Mouse (Mus musculus): ENCODE results near the gene Gm38431. TPM values are rescaled to one million over a fixed set of nuclear protein-coding genes. Genes with fewer than 3 reads are reported as not detected.

The Gm38431 gene
- polyA plus RNA-seq, 1 experiment from 2014 or later, result 0.42 TPM

GRCm38 (mm10) chr9:21029291-21030054 lies 62.3 kb downstream of the Gm38431 start, which contains the start of gene Icam4:
Gene Icam4 (plus strand): TSS chr9:21029373.
- H3K36me3 ChIP-seq (ENCODE audit: control insufficient read depth, insufficient read depth), result peaks cover 8% of the 10 kb centered on the region; the same call in 1 of the 2 replicates
- H3K9ac ChIP-seq (ENCODE audit: low read depth, low read length), result 0 out of 2 replicates have a peak within 1 kb of the TSS, but pooled peaks have one; percentile 22
- H3K9me3 ChIP-seq (ENCODE audit: control insufficient read depth), result no peaks in the 10 kb centered on the region
- H3K4me2 ChIP-seq (replicated peaks; ENCODE audit: low read depth), result peak within 1 kb of the TSS; percentile 95
- H3K27me3 ChIP-seq (replicated peaks; ENCODE audit: control insufficient read depth, insufficient read depth, low read length), result peaks cover 26% of the 10 kb centered on the region
- H3K4me1 ChIP-seq (replicated peaks; ENCODE audit: control insufficient read depth, insufficient read depth, low read length), result peaks cover 19% of the 10 kb centered on the region
- peak; percentile 28; the same call in 1 of the 2 replicates for ATAC-seq
- no peak within 1 kb of the TSS for H3K27ac ChIP-seq (ENCODE audit: low read depth, low read length)
- peak within 1 kb of the TSS; percentile 53 for H3K4me3 ChIP-seq (ENCODE audit: low read depth, low read length)
- peak; percentile 96 for TF ChIP-seq CTCF (IDR thresholded peaks at IDR 0.05; ENCODE audit: low read depth)
- WGBS, result 2% methylated on average over 37 of the region's 37 CpGs

- Histone ChIP-seq H3K9ac (ENCODE audit: low read depth, low read length) (no peak overlapping the region), H3K27me3 (replicated peaks; ENCODE audit: control insufficient read depth, insufficient read depth, low read length) (peaks cover 19% of the 10 kb centered on the region), H3K36me3 (ENCODE audit: control insufficient read depth, insufficient read depth) (peaks cover 8% of the 10 kb centered on the region; the same call in 1 of the 2 replicates), H3K9me3 (ENCODE audit: control insufficient read depth) (no peaks in the 10 kb centered on the region), H3K4me3 (ENCODE audit: low read depth, low read length) (no peak overlapping the region; the same call in 1 of the 2 replicates), H3K4me1 (replicated peaks; ENCODE audit: control insufficient read depth, insufficient read depth, low read length) (peaks cover 17% of the 10 kb centered on the region), H3K4me2 (replicated peaks; ENCODE audit: low read depth) (no peak overlapping the region), H3K27ac (ENCODE audit: low read depth, low read length) (no peak overlapping the region)
- TF ChIP-seq CTCF (IDR thresholded peaks at IDR 0.05; ENCODE audit: low read depth), result no peak
- 66% methylated on average over 6 of the region's 6 CpGs for WGBS
- no peak for ATAC-seq
These were observed 63.2 kb downstream of the Gm38431 start for GRCm38 (mm10) chr9:21028560-21029110.

GRCm38 (mm10) chr9:21027774-21028290 lies 64.0 kb downstream of the Gm38431 start:
- H3K4me2 ChIP-seq (replicated peaks; ENCODE audit: low read depth), result no peak overlapping the region
- TF ChIP-seq CTCF (IDR thresholded peaks at IDR 0.05; ENCODE audit: low read depth), result no peak
- no peak overlapping the region for H3K27ac ChIP-seq (ENCODE audit: low read depth, low read length)
- peaks cover 14% of the 10 kb centered on the region for H3K27me3 ChIP-seq (replicated peaks; ENCODE audit: control insufficient read depth, insufficient read depth, low read length)
- no peaks in the 10 kb centered on the region for H3K9me3 ChIP-seq (ENCODE audit: control insufficient read depth)
- H3K9ac ChIP-seq (ENCODE audit: low read depth, low read length), result no peak overlapping the region
- peaks cover 8% of the 10 kb centered on the region; the same call in 1 of the 2 replicates for H3K36me3 ChIP-seq (ENCODE audit: control insufficient read depth, insufficient read depth)
- H3K4me1 ChIP-seq (replicated peaks; ENCODE audit: control insufficient read depth, insufficient read depth, low read length), result peaks cover 17% of the 10 kb centered on the region
- 62% methylated on average over 8 of the region's 8 CpGs for WGBS
- no peak overlapping the region for H3K4me3 ChIP-seq (ENCODE audit: low read depth, low read length)
- no peak for ATAC-seq

- WGBS, result 83% methylated on average over 12 of the region's 12 CpGs
- H3K4me2 ChIP-seq (replicated peaks; ENCODE audit: low read depth), result no peak overlapping the region
- H3K4me1 ChIP-seq (replicated peaks; ENCODE audit: control insufficient read depth, insufficient read depth, low read length), result peaks cover 13% of the 10 kb centered on the region
- TF ChIP-seq CTCF (IDR thresholded peaks at IDR 0.05; ENCODE audit: low read depth), result no peak
- no peaks in the 10 kb centered on the region for H3K9me3 ChIP-seq (ENCODE audit: control insufficient read depth)
- H3K4me3 ChIP-seq (ENCODE audit: low read depth, low read length), result no peak overlapping the region
- H3K36me3 ChIP-seq (ENCODE audit: control insufficient read depth, insufficient read depth), result peaks cover 8% of the 10 kb centered on the region; the same call in 1 of the 2 replicates
- ATAC-seq, result no peak
- no peak overlapping the region for H3K27ac ChIP-seq (ENCODE audit: low read depth, low read length)
- peaks cover 4% of the 10 kb centered on the region for H3K27me3 ChIP-seq (replicated peaks; ENCODE audit: control insufficient read depth, insufficient read depth, low read length)
- H3K9ac ChIP-seq (ENCODE audit: low read depth, low read length), result no peak overlapping the region
These were observed 64.9 kb downstream of the Gm38431 start for GRCm38 (mm10) chr9:21026849-21027248.

GRCm38 (mm10) chr9:21025258-21025810 lies 66.5 kb downstream of the Gm38431 start:
- H3K27ac ChIP-seq (ENCODE audit: low read depth, low read length), result no peak overlapping the region
- ATAC-seq, result no peak
- WGBS, result 52% methylated on average over 19 of the region's 19 CpGs
- peaks cover 5% of the 10 kb centered on the region for H3K4me1 ChIP-seq (replicated peaks; ENCODE audit: control insufficient read depth, insufficient read depth, low read length)
- peaks cover 8% of the 10 kb centered on the region; the same call in 1 of the 2 replicates for H3K36me3 ChIP-seq (ENCODE audit: control insufficient read depth, insufficient read depth)
- no peak for TF ChIP-seq CTCF (IDR thresholded peaks at IDR 0.05; ENCODE audit: low read depth)
- H3K9ac ChIP-seq (ENCODE audit: low read depth, low read length), result no peak overlapping the region
- no peaks in the 10 kb centered on the region for H3K9me3 ChIP-seq (ENCODE audit: control insufficient read depth)
- H3K4me2 ChIP-seq (replicated peaks; ENCODE audit: low read depth), result no peak overlapping the region
- H3K27me3 ChIP-seq (replicated peaks; ENCODE audit: control insufficient read depth, insufficient read depth, low read length), result no peaks in the 10 kb centered on the region
- H3K4me3 ChIP-seq (ENCODE audit: low read depth, low read length), result no peak overlapping the region

GRCm38 (mm10) chr9:21022726-21023125 lies 69.1 kb downstream of the Gm38431 start:
- ATAC-seq, result no peak
- H3K36me3 ChIP-seq (ENCODE audit: control insufficient read depth, insufficient read depth), result peaks cover 3% of the 10 kb centered on the region; the same call in 1 of the 2 replicates
- H3K27ac ChIP-seq (ENCODE audit: low read depth, low read length), result no peak overlapping the region
- H3K9ac ChIP-seq (ENCODE audit: low read depth, low read length), result no peak overlapping the region
- no peaks in the 10 kb centered on the region for H3K9me3 ChIP-seq (ENCODE audit: control insufficient read depth)
- no peak overlapping the region for H3K4me2 ChIP-seq (replicated peaks; ENCODE audit: low read depth)
- H3K4me3 ChIP-seq (ENCODE audit: low read depth, low read length), result no peak overlapping the region
- 76% methylated on average over 1 of the region's 1 CpGs for WGBS
- H3K4me1 ChIP-seq (replicated peaks; ENCODE audit: control insufficient read depth, insufficient read depth, low read length), result no peaks in the 10 kb centered on the region
- peak; percentile 38 for TF ChIP-seq CTCF (IDR thresholded peaks at IDR 0.05; ENCODE audit: low read depth)
- H3K27me3 ChIP-seq (replicated peaks; ENCODE audit: control insufficient read depth, insufficient read depth, low read length), result no peaks in the 10 kb centered on the region
